Mouse (Mus musculus) forebrain, embryonic 10.5 days (tissue): Measurements from ENCODE around the gene St6galnac5. TPM values are rescaled to one million over a fixed set of nuclear protein-coding genes. Genes with fewer than 3 reads are reported as not detected.
"Not testable (repeated sequence)": the region's sequence is repeated elsewhere in the genome, so short reads cannot be mapped to it uniquely, and the experiment has no call there.

Experiments used
- DNase-seq: peaks from one replicate; pipeline ENCODE4 v3.0.0-alpha.2; 2017; ENCODE audit warnings: low spot score; ENCODE audit errors: extremely low spot score
- H3K27ac ChIP-seq: fragments of 300-500 bp; sonication (generic); 2 replicates; pipeline ENCODE4 v1.5.1; 2016; ENCODE audit warnings: mild to moderate bottlenecking
- H3K27me3 ChIP-seq: fragments of 300-500 bp; sonication (generic); 2 replicates; pipeline ENCODE4 v1.6.1; 2016; ENCODE audit warnings: mild to moderate bottlenecking; ENCODE audit not compliant: poor library complexity, severe bottlenecking
- H3K36me3 ChIP-seq: fragments of 300-500 bp; sonication (generic); replicated peaks from 2 replicates; pipeline ENCODE4 v1.6.1; 2016; ENCODE audit warnings: mild to moderate bottlenecking, moderate library complexity
- H3K4me1 ChIP-seq: fragments of 300-500 bp; sonication (generic); 2 replicates; pipeline ENCODE4 v1.6.1; 2016
- H3K4me3 ChIP-seq: fragments of 300-500 bp; sonication (generic); 2 replicates; pipeline ENCODE4 v1.5.1; 2016; ENCODE audit warnings: mild to moderate bottlenecking, moderate library complexity
- H3K9me3 ChIP-seq: fragments of 300-500 bp; sonication (generic); 2 replicates; pipeline ENCODE4 v1.6.1; 2016; ENCODE audit warnings: mild to moderate bottlenecking, moderate library complexity
- WGBS: fragments of 180-500 bp; shearing (Covaris S2); methylation state at CpG from one replicate; pipeline ENCODE4 v1.1.7; 2016; 5-methylcytosine and 5-hydroxymethylcytosine counted together
- polyA plus RNA-seq: library from polyadenylated mRNA; unstranded; fragments of >200 nt; fragmentation: Nextera tagmentation; extraction: Ambion mirVana; gene quantifications from 2 replicates; pipeline ENCODE4 v1.2.1, GENCODE M21; 2016

St6galnac5 gene
- polyA plus RNA-seq, 1 experiment from 2014 or later: 1.1 TPM

DNA sequence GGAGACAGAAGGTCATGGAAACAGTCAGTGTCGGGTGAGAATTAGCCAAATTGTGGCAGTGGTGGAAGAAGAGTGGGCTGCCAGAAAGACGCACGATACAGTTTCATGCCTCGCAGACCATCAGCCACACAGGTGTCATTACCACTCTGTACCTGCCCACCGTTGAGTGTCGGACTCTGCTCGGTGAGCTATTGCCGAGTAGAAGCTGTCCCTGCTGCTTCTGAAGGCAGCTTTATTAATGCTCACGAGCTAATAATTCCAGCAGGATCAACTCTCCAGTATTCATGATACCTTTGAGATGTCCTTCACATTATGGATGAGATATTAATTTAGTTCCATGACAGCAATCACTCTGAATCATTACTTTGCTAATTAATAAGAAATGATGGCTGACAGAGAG, 150.1 kb downstream of the St6galnac5 start:
- Histone ChIP-seq H3K9me3 (0 out of 2 replicates have a peak, but pooled peaks cover 3% of the 10 kb centered on the region), H3K36me3 (no peaks in the 10 kb centered on the region)

DNA sequence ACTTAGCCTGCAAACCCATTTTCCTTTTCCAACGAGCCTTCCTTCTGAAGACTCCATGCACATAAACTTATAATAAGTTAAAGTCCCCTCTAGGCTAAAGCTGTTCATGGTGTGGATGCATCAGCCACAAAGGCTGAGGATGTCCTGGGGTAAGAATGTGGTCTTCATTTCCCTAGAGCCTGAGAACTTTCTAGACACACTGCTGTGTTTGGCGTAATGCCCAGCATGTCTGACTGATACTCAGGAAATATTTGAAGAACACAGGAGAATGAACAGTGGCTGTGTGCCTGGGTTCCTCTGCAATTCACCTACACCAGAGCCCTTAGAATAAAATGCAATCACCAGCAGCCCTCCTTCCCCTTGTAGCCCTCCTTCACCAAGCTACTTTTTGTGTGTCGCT, 150.7 kb downstream of the St6galnac5 start:
- DNase-seq: no peak
- no peaks in the 10 kb centered on the region for H3K27me3 ChIP-seq
- 82% methylated on average over 3 of the region's 3 CpGs for WGBS

More for the DNA sequence above, 150.1 kb downstream of the St6galnac5 start:
- WGBS: 93% methylated on average over 9 of the region's 9 CpGs
- H3K27me3 ChIP-seq: no peaks in the 10 kb centered on the region
- H3K4me3 ChIP-seq: no peak overlapping the region
- DNase-seq: no peak
- peaks cover 7% of the 10 kb centered on the region for H3K4me1 ChIP-seq
- H3K27ac ChIP-seq: no peak overlapping the region

DNA sequence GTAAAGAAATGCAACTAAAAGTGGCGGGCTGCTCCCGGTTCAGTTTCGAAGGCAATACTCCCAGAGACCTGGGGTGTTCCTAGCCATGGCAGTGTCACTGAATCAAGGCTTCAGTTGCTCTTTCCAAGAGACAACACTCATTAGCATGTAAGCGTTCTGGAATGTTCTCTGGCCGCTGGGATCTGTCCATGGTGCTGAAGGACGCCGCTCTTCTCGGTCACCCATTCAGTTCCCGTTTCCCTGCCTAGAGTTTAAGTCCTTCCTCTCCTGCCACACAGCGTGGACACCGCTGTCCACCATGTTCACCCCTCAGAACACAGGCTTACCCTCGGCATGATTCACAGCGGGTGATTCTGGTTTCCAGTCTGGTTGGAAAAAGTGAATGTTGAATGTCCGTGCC, 160.8 kb downstream of the St6galnac5 start:
- DNase-seq: peak; percentile 47
- H3K4me1 ChIP-seq: no peaks in the 10 kb centered on the region; the same call in 1 of the 2 replicates
- H3K27me3 ChIP-seq: no peaks in the 10 kb centered on the region
- H3K4me3 ChIP-seq: no peak overlapping the region
- H3K36me3 ChIP-seq: no peaks in the 10 kb centered on the region
- no peak overlapping the region for H3K27ac ChIP-seq
- no peaks in the 10 kb centered on the region for H3K9me3 ChIP-seq
- WGBS: 67% methylated on average over 14 of the region's 14 CpGs

More for the DNA sequence above, 150.7 kb downstream of the St6galnac5 start:
- H3K4me1 ChIP-seq: peaks cover 7% of the 10 kb centered on the region
- H3K9me3 ChIP-seq: 0 out of 2 replicates have a peak, but pooled peaks cover 3% of the 10 kb centered on the region
- no peak overlapping the region for H3K27ac ChIP-seq
- no peaks in the 10 kb centered on the region for H3K36me3 ChIP-seq
- H3K4me3 ChIP-seq: no peak overlapping the region

DNA sequence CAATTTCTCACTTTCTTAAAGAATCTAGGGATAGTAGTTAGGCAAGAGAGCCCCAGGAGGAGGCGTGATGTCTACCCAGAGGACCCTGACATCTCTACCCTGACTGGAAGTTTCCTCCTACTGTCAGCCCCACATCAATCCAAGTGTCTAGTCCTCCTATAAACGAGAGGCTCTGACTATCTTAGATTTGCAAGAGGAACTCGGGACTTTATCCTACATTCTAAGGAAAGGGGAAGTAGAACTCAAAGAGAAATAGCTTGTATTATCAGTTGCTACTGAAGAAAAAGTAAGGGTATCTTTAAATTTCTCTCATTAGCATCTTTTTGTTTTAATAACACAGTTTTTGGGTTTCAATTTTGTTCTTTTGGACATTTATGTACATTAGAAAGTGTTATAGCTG, 161.6 kb downstream of the St6galnac5 start:
- H3K27ac ChIP-seq: no peak overlapping the region
- 82% methylated on average over 3 of the region's 3 CpGs for WGBS
- no peaks in the 10 kb centered on the region for H3K9me3 ChIP-seq
- no peaks in the 10 kb centered on the region for H3K36me3 ChIP-seq
- no peaks in the 10 kb centered on the region for H3K27me3 ChIP-seq
- H3K4me3 ChIP-seq: no peak overlapping the region
- no peak for DNase-seq
- H3K4me1 ChIP-seq: no peaks in the 10 kb centered on the region; the same call in 1 of the 2 replicates

DNA sequence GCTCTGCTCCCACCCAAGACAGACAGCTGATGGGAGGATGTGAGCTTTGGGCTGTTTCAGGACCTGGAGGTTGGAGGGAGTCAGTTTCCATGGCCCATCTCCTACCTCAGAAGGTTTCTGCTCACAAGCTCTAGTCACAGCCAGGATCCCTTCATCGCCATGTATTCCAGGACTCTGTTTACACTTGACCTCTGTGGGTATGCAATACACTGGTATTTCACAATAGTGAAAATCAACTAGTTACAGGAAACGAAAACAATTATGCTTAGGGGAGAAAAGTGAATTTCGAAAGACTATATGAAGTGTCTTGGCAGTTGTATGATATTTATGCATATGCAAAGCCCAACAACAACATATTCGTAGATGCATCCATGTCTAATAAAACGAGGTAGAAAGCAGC, 166.9 kb downstream of the St6galnac5 start:
- Histone ChIP-seq H3K4me3 (no peak overlapping the region), H3K4me1 (no peaks in the 10 kb centered on the region; the same call in 1 of the 2 replicates), H3K36me3 (no peaks in the 10 kb centered on the region), H3K9me3 (no peaks in the 10 kb centered on the region), H3K27me3 (no peaks in the 10 kb centered on the region), H3K27ac (no peak overlapping the region)
- 93% methylated on average over 5 of the region's 5 CpGs for WGBS
- DNase-seq: no peak

DNA sequence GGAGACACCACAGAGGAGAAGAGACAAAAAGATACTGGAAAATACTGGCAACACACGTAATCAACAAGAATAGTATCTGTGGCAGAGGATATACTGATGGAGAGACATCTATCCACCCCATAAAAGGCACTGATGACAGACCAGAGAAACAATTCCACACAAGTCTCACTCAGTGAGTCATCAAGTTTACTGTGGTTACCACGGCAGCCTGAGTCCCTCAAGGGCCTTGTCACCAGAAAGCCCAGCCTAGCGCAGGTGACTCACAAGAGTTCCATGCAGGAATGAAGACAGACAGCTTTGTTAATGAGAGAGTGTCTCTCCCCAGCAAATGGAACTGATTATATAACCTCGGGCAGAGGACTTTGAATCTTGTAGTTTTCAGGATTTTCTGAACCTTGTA, 168.1 kb downstream of the St6galnac5 start:
- Histone ChIP-seq H3K4me1 (no peaks in the 10 kb centered on the region; the same call in 1 of the 2 replicates), H3K36me3 (no peaks in the 10 kb centered on the region), H3K27ac (no peak overlapping the region), H3K27me3 (no peaks in the 10 kb centered on the region), H3K9me3 (peaks cover under 1% of the 10 kb centered on the region; the same call in 1 of the 2 replicates), H3K4me3 (no peak overlapping the region)
- no peak for DNase-seq
- WGBS: 84% methylated on average over 4 of the region's 4 CpGs

DNA sequence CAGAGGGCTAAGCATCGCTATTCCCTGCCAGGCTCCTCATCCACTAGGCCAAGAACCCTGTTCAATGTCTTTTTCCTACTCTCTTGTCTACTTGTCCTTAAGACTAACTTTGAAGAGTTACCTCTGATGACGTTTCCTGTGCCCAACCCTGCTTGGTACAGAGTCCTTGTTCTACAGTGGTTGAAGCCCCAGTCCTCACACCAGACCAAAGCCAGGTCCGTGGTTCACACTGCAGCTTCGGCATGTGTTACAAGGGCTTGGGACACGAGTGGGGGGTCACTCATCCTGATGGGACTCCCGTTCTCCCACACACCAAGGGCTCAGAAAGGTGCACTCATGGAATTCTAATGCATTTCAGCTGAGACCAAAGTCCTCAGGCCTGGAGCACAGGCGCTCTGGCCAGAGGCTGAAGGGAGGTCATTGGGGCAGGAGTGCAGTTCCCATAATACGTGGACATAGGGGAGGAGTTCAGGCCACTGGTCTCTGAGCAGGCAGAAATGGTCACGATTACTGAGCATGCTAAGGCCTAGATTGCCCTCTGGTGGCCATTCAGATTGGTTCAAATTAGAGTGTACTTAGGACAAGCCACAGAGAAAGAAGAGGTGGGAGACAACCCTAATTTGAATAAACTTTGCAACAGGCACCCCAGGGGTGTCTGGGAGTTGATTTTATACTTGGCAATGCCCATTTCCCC, 182.2 kb downstream of the St6galnac5 start:
- no peak overlapping the region for H3K4me3 ChIP-seq
- peaks cover 10% of the 10 kb centered on the region for H3K4me1 ChIP-seq
- peaks cover 5% of the 10 kb centered on the region; the same call in 1 of the 2 replicates for H3K9me3 ChIP-seq
- no peak overlapping the region for H3K27ac ChIP-seq
- no peaks in the 10 kb centered on the region for H3K36me3 ChIP-seq
- no peak for DNase-seq
- 80% methylated on average over 9 of the region's 9 CpGs for WGBS
- no peaks in the 10 kb centered on the region for H3K27me3 ChIP-seq

DNA sequence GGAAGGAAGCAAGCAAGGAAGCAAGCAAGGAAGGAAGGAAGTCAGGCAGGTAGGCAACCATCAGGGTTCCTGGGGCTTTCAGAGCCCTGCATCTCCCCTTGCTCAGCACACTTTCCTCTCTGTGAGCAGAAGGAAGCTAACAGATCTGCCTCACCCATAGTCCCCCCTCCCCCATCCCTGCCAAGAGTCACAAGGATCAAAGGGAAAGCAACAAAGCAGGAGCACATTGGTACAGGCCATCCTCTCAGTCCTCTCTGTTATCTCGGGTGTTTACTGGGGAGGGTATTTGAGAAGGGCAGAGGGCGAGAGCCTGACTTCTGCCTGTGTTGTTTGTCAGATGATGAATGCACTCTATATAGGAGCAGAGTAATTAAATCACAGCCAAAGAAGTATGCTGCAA, 184.7 kb downstream of the St6galnac5 start:
- Histone ChIP-seq H3K9me3 (peaks cover 5% of the 10 kb centered on the region; the same call in 1 of the 2 replicates), H3K4me1 (peaks cover 10% of the 10 kb centered on the region), H3K4me3 (no peak overlapping the region), H3K36me3 (no peaks in the 10 kb centered on the region), H3K27ac (peak overlapping the region; percentile 12; the same call in 1 of the 2 replicates), H3K27me3 (no peaks in the 10 kb centered on the region)
- WGBS: 29% methylated on average over 2 of the region's 2 CpGs
- no peak for DNase-seq

DNA sequence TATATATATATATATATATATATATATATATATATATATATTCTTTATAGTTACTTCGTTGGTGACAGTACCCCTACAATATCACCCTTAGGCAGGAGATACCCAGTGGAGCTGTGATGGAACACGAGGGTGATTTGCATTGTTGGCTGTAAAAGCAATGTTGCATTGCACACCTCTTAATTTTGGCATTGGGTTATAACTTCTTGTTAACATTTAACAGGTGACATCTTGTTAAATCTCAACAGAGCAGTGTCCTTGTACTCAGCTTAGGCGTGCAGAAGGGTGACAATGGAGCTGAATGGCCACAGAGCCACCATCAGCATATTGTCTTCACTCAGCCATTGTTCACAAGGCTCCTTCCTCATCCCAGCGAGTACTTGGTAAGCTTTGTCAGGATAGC, 185.8 kb downstream of the St6galnac5 start:
- DNase-seq: no peak
- WGBS: 88% methylated on average over 4 of the region's 4 CpGs
- Histone ChIP-seq H3K4me1 (peaks cover 10% of the 10 kb centered on the region), H3K9me3 (peaks cover 5% of the 10 kb centered on the region; the same call in 1 of the 2 replicates), H3K36me3 (peaks cover 3% of the 10 kb centered on the region; the same call in 1 of the 2 replicates), H3K27me3 (no peaks in the 10 kb centered on the region), H3K27ac (no peak overlapping the region), H3K4me3 (no peak overlapping the region)

DNA sequence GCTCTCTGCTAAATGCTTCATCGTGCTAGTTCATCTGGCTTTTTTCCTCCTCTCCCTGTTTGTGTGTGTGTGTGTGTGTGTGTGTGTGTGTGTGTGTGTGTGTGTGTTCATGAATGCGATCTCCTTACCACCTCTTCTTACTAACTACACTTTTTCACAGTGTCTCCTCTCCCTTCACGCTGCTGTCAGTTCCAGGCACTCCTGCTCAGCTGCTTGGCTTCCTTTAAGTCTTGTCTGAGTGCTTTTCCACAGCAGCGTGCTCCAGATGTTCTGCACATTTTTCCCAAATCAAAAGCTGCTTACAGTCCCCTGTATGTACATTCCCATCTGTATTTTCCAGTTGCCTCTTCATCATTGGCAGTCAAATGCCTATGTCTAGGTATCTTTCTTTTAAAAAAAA, 189.0 kb downstream of the St6galnac5 start:
- Histone ChIP-seq H3K27ac (no peak overlapping the region), H3K27me3 (no peaks in the 10 kb centered on the region), H3K9me3 (no peaks in the 10 kb centered on the region; the same call in 1 of the 2 replicates), H3K4me1 (peaks cover 10% of the 10 kb centered on the region), H3K4me3 (no peak overlapping the region), H3K36me3 (peaks cover 10% of the 10 kb centered on the region)
- WGBS: 88% methylated on average over 3 of the region's 4 CpGs
- DNase-seq: no peak

DNA sequence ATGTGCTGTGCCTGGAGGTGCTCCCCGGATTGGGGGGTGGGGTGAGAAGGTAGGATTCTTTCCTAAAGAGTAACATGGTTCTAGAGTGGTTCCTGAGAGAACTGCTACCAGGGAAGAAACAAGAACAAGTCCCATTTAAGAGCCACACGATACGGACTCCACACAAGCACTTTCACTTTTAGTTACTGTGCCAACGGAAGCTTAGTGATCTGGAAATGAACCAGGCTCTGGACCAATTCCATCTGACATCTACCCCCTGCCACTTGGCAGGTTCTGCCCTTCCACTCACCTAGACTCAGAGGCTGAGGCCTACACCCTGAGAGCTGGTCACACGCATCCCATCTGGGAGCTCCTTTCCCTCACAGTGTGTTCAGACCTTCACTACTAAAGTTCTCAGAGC, 189.4 kb downstream of the St6galnac5 start:
- Histone ChIP-seq H3K4me1 (peaks cover 10% of the 10 kb centered on the region), H3K27ac (no peak overlapping the region), H3K36me3 (peaks cover 14% of the 10 kb centered on the region), H3K27me3 (no peaks in the 10 kb centered on the region), H3K4me3 (no peak overlapping the region), H3K9me3 (no peaks in the 10 kb centered on the region; the same call in 1 of the 2 replicates)
- 93% methylated on average over 5 of the region's 5 CpGs for WGBS
- DNase-seq: no peak

DNA sequence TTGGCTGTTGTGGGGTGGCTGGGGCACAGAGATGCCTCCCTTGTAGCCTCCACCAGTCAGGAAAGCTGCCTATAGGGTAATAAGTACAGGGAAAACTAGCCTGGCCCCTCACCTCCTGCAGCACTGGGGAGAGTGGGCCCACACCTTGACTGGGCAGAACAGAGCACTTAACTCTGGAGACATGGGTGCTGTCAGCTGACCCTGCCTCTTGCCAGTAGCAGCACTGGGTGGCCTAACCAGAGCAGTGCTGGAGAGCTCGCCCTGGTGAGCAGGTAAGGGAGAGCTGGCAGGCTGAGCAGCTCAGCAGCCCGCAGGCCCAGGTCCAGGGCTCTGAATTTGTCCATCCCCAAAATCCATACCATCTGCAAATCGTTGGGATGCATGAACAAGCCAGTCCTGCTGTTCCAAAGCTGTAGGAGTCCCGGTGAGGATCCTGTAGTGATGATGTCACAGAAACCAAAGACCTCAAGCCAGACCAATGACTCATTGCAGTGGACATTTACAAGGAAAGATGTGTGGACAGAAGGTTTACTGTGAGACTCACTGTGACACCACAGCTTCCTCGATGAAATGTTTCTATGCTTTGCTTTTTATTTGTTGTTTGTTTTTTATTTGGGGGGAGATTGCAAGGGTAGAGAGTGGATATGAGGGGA, 193.6 kb downstream of the St6galnac5 start:
- DNase-seq, H3K27me3 ChIP-seq, H3K27ac ChIP-seq, H3K9me3 ChIP-seq, H3K4me1 ChIP-seq, H3K4me3 ChIP-seq: not testable (repeated sequence)
- peaks cover 24% of the 10 kb centered on the region for H3K36me3 ChIP-seq
- WGBS: 93% methylated on average over 5 of the region's 5 CpGs

DNA sequence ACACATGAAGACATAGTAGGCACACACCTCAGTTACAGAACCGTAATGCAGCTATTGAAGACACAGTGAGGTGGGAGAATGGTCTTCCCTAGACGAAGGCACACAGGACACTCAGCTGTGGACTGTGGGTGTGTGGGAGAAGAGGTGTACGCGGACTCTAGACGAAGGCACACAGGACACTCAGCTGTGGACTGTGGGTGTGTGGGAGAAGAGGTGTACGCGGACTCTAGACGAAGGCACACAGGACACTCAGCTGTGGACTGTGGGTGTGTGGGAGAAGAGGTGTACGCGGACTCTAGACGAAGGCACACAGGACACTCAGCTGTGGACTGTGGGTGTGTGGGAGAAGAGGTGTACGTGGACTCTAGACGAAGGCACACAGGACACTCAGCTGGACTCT, 197.7 kb downstream of the St6galnac5 start:
- WGBS: 98% methylated on average over 9 of the region's 13 CpGs
- H3K36me3 ChIP-seq: peaks cover 18% of the 10 kb centered on the region
- H3K27ac ChIP-seq, H3K9me3 ChIP-seq, H3K4me3 ChIP-seq, H3K4me1 ChIP-seq, H3K27me3 ChIP-seq, DNase-seq: not testable (repeated sequence)
